Mouse (Mus musculus) adrenal gland, postnatal 14 days (tissue): ENCODE measurements around the gene Zzef1. TPM values are rescaled to one million over a fixed set of nuclear protein-coding genes. Genes with fewer than 3 reads are reported as not detected.
"Not testable (repeated sequence)": the region's sequence is repeated elsewhere in the genome, so short reads cannot be mapped to it uniquely, and the experiment has no call there.

Experiments used
- DNase-seq: peaks from one replicate; pipeline ENCODE4 v3.0.0; 2021; ENCODE audit warnings: mixed read lengths
- long read RNA-seq, 2 experiments: library from polyadenylated mRNA; stranded (forward); transcript quantifications; one replicate each; pipeline ENCODE4 v2.0.0; 2021
- total RNA-seq: library from RNA; stranded (reverse); gene quantifications from 2 replicates; pipeline ENCODE4 v1.2.3, GENCODE M21; 2021

The Zzef1 gene
- 32.3 and 38.2 TPM in 2 replicates for total RNA-seq
- long read RNA-seq, experiment 1, partial matches to known transcripts: 5 of 5 reads
- long read RNA-seq, experiment 1, other reads (novel, unspliced or antisense): 0 of 5 reads
- long read RNA-seq, experiment 2, partial matches to known transcripts: 4 of 4 reads
- long read RNA-seq, experiment 2, other reads (novel, unspliced or antisense): 0 of 4 reads

GRCm38 (mm10) chr11:72795455-72796295, at the start of gene Zzef1, which contains the start of gene Cyb5d2:
Zzef1 (plus strand) TSS chr11:72796226.
Cyb5d2 (minus strand) TSS chr11:72796142.
- DNase-seq: peak; percentile 97

- DNase-seq: peak; percentile 64
These were observed 44.1 kb upstream of the Zzef1 start for GRCm38 (mm10) chr11:72751956-72752355.

GRCm38 (mm10) chr11:72758316-72758715, 37.7 kb upstream of the Zzef1 start:
- no peak for DNase-seq

GRCm38 (mm10) chr11:72759581-72759980, 36.4 kb upstream of the Zzef1 start:
- DNase-seq: no peak

- DNase-seq: no peak
These were observed 35.2 kb upstream of the Zzef1 start for GRCm38 (mm10) chr11:72760781-72761180.

GRCm38 (mm10) chr11:72764270-72764669, 31.8 kb upstream of the Zzef1 start:
- no peak for DNase-seq

- peak; percentile 52 for DNase-seq
These were observed 28.3 kb upstream of the Zzef1 start for GRCm38 (mm10) chr11:72767716-72768115.

GRCm38 (mm10) chr11:72769061-72769460, 27.0 kb upstream of the Zzef1 start:
- DNase-seq: no peak

GRCm38 (mm10) chr11:72770324-72770723, 25.7 kb upstream of the Zzef1 start:
- DNase-seq: no peak

- DNase-seq: no peak
These were observed 25.2 kb upstream of the Zzef1 start for GRCm38 (mm10) chr11:72770816-72771215.

- no peak for DNase-seq
These were observed 24.6 kb upstream of the Zzef1 start for GRCm38 (mm10) chr11:72771461-72771860.

GRCm38 (mm10) chr11:72772611-72773010, 23.4 kb upstream of the Zzef1 start:
- not testable (repeated sequence) for DNase-seq

- no peak for DNase-seq
These were observed 17.1 kb upstream of the Zzef1 start for GRCm38 (mm10) chr11:72778957-72779356.

- DNase-seq: no peak
These were observed 13.9 kb upstream of the Zzef1 start for GRCm38 (mm10) chr11:72782103-72782502.

GRCm38 (mm10) chr11:72782503-72782902, 13.5 kb upstream of the Zzef1 start:
- no peak for DNase-seq

- DNase-seq: no peak
These were observed 4.0 kb upstream of the Zzef1 start for GRCm38 (mm10) chr11:72792033-72792432.

- no peak for DNase-seq
These were observed 924 bp upstream of the Zzef1 start for GRCm38 (mm10) chr11:72795149-72795454.

GRCm38 (mm10) chr11:72796296-72796687, 266 bp downstream of the Zzef1 start:
- DNase-seq: peak; percentile 63

GRCm38 (mm10) chr11:72796773-72797338, 830 bp downstream of the Zzef1 start:
- no peak for DNase-seq

- DNase-seq: no peak
These were observed 2.1 kb downstream of the Zzef1 start for GRCm38 (mm10) chr11:72798112-72798511.

- DNase-seq: no peak
These were observed 5.2 kb downstream of the Zzef1 start for GRCm38 (mm10) chr11:72801182-72801581.

GRCm38 (mm10) chr11:72803038-72803437, 7.0 kb downstream of the Zzef1 start:
- no peak for DNase-seq

GRCm38 (mm10) chr11:72804586-72804985, 8.6 kb downstream of the Zzef1 start:
- DNase-seq: no peak

GRCm38 (mm10) chr11:72805232-72805631, 9.2 kb downstream of the Zzef1 start:
- DNase-seq: no peak
